Mouse (Mus musculus) C2C12 (cell line): ENCODE measurements around the gene Trub2.

ENCODE experiments used
- CEBPB ChIP-seq: IDR thresholded peaks from one replicate; pipeline ENCODE4 v1.6.1; 2011; ENCODE audit warnings: low read depth, mild to moderate bottlenecking, control low read depth, moderate library complexity
- CTCF ChIP-seq: IDR thresholded peaks from one replicate; pipeline ENCODE4 v1.5.1; 2011; ENCODE audit not compliant: control insufficient read depth, insufficient read depth, insufficient read length
- MAX ChIP-seq: IDR thresholded peaks from one replicate; pipeline ENCODE4 v1.6.1; 2011; ENCODE audit warnings: mild to moderate bottlenecking, control low read depth
- USF1 ChIP-seq: IDR thresholded peaks from one replicate; pipeline ENCODE4 v1.6.1; 2011; ENCODE audit warnings: low read depth, mild to moderate bottlenecking, control low read depth, moderate library complexity

DNA sequence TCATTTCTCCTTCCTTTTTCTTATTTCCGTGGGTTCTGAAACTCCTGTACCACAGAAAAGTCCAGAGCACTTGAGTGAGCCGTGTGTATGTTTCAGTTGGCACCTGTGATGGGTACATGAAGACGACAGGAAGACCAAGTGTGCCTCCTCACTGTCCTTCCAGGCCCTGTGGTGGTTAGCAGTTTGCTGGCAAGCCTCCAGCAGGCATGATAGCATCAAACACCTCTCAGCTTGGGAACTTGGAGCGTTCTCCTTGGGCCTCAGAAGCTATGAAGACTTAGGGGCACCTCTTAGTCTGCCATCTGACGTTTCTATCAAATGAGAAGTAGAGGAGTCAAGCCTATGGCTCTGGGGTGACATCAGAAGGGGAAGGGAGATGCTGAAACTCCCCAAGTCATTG, 69.7 kb downstream of the Trub2 start:
- no peak for TF ChIP-seq CTCF
- TF ChIP-seq CEBPB, result no peak
- no peak for TF ChIP-seq USF1
- TF ChIP-seq MAX, result no peak
